Mouse (Mus musculus): Measurements from ENCODE around the gene Cpxm1. TPM values are rescaled to one million over a fixed set of nuclear protein-coding genes. Genes with fewer than 3 reads are reported as not detected.
"Not testable (repeated sequence)": the region's sequence is repeated elsewhere in the genome, so short reads cannot be mapped to it uniquely, and the experiment has no call there.

The Cpxm1 gene
- polyA plus RNA-seq, 1 experiment from 2014 or later: 36.1 TPM

- no peak for ATAC-seq
- WGBS: 88% methylated on average over 11 of the region's 11 CpGs
Observed at GRCm38 (mm10) chr2:130395696-130396095, 1.7 kb downstream of the Cpxm1 start.

DNA sequence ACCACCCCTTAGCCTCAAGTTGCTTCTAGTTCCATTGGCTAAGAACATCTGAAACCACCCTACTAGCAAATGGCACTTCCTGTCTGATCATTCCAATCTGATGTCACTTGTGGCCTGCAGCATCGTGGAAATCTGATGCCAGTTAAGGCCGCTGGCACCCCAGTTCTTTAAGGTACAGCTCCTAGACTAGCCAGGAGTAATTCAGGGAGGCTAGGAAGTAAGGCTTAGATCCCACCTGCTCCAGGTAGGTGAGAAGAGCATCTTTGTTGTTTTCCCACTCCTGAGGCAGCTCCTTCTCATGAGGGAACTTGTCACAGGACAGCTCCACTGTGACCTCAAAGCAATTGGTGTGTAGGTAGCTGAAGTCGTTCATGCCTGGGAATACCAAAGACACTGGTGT, 4.5 kb downstream of the Cpxm1 start:
- WGBS: 83% methylated on average over 3 of the region's 3 CpGs

More at GRCm38 (mm10) chr2:130395696-130396095, 1.7 kb downstream of the Cpxm1 start:
- Histone ChIP-seq H3K36me3 (no peaks in the 10 kb centered on the region), H3K9me3 (no peaks in the 10 kb centered on the region), H3K4me3 (replicated peaks) (no peak overlapping the region), H3K4me1 (replicated peaks) (peaks cover 13% of the 10 kb centered on the region; the same call in 1 of the 2 replicates), H3K9ac (no peak overlapping the region), H3K4me2 (replicated peaks) (no peak overlapping the region), H3K27me3 (replicated peaks) (0 out of 2 replicates have a peak, but pooled peaks cover 6% of the 10 kb centered on the region), H3K27ac (no peak overlapping the region)

GRCm38 (mm10) chr2:130390993-130391625, 6.3 kb downstream of the Cpxm1 start:
- H3K4me3 ChIP-seq (replicated peaks): no peak overlapping the region
- H3K9me3 ChIP-seq: no peaks in the 10 kb centered on the region
- H3K27ac ChIP-seq: no peak overlapping the region
- 71% methylated on average over 11 of the region's 11 CpGs for WGBS
- ATAC-seq: no peak
- no peaks in the 10 kb centered on the region for H3K27me3 ChIP-seq (replicated peaks)
- no peak overlapping the region for H3K4me2 ChIP-seq (replicated peaks)
- no peaks in the 10 kb centered on the region for H3K36me3 ChIP-seq
- no peaks in the 10 kb centered on the region for H3K4me1 ChIP-seq (replicated peaks)
- H3K9ac ChIP-seq: no peak overlapping the region

More for the DNA sequence above, 4.5 kb downstream of the Cpxm1 start:
- Histone ChIP-seq H3K27ac (no peak overlapping the region), H3K4me3 (replicated peaks) (no peak overlapping the region), H3K9ac (no peak overlapping the region), H3K9me3 (no peaks in the 10 kb centered on the region), H3K4me1 (replicated peaks) (peaks cover 11% of the 10 kb centered on the region; the same call in 1 of the 2 replicates), H3K36me3 (no peaks in the 10 kb centered on the region), H3K27me3 (replicated peaks) (no peaks in the 10 kb centered on the region), H3K4me2 (replicated peaks) (no peak overlapping the region)
- no peak for ATAC-seq

DNA sequence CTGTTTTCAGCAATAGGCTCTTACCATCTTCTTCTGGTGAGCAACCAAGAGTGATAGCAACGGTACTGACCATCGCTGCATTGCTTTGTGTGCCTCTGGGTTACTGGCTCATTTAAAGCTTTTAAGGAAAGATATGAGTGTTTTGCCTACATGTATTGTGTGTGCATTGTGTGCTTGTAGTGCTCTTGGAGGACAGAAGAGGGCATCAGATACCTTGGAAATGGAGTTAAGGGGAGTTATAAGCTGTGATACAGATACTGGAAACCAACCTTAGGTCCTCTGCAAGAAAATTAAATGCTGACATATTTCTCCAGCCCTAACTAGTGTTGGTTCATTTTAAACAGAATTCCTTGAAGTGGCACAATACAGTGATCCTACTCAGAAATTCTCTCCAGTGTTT, 8.6 kb downstream of the Cpxm1 start:
- 77% methylated on average over 2 of the region's 2 CpGs for WGBS
- no peak for ATAC-seq
- Histone ChIP-seq H3K4me1 (replicated peaks) (no peaks in the 10 kb centered on the region), H3K36me3 (no peaks in the 10 kb centered on the region), H3K4me3 (replicated peaks) (no peak overlapping the region), H3K9me3 (no peaks in the 10 kb centered on the region), H3K27ac (no peak overlapping the region), H3K9ac (no peak overlapping the region), H3K4me2 (replicated peaks) (no peak overlapping the region), H3K27me3 (replicated peaks) (no peaks in the 10 kb centered on the region)

DNA sequence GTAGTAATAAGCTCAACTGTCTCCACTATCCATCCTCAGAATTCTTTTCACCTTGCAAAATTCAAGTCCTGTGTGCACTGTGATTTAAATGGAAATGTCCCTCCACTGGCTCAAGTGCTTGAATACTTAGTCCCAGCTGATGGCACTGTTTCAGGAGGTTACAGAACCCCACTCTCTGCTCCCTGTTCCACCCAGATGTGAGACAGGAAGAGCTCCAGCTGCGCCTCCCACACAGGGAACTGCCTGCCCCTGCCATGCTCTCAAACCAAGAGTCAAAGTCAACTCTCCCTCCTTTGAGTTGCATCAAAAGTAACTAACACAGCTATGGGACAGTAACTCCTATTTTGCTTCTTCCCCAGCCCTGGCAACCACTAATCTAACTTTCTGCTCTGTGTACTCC, 11.2 kb downstream of the Cpxm1 start:
- WGBS: 34% methylated on average over 1 of the region's 1 CpGs
- H3K27ac ChIP-seq: no peak overlapping the region
- no peak overlapping the region for H3K4me2 ChIP-seq (replicated peaks)

DNA sequence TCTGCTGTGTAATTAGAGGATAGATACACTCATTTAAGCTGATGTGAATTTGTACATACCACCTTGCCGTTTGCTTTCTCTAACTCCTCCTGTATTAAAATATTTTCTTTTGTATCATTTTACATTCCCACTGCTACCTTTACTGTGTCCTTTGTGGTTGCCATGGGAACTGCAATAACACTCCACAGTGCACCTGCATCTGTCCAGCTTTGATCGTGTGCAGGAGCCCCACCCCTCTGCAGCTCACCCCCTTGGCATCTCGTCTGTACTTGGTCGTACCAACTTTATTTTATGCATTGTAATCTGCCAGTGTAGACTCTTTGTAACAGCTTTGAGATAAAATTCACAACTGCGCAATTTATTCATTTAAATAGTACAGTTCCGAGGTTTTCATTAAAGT, 13.5 kb downstream of the Cpxm1 start:
- H3K36me3 ChIP-seq: no peaks in the 10 kb centered on the region
- no peak for ATAC-seq
- H3K4me1 ChIP-seq (replicated peaks): no peaks in the 10 kb centered on the region
- no peak overlapping the region for H3K4me2 ChIP-seq (replicated peaks)
- no peak overlapping the region for H3K9ac ChIP-seq
- H3K27ac ChIP-seq: no peak overlapping the region
- WGBS: 70% methylated on average over 6 of the region's 6 CpGs
- no peak overlapping the region for H3K4me3 ChIP-seq (replicated peaks)
- H3K27me3 ChIP-seq (replicated peaks): no peaks in the 10 kb centered on the region
- no peaks in the 10 kb centered on the region for H3K9me3 ChIP-seq

More for the DNA sequence above, 11.2 kb downstream of the Cpxm1 start:
- no peaks in the 10 kb centered on the region for H3K27me3 ChIP-seq (replicated peaks)
- no peaks in the 10 kb centered on the region for H3K36me3 ChIP-seq
- no peak overlapping the region for H3K9ac ChIP-seq
- ATAC-seq: no peak
- H3K4me3 ChIP-seq (replicated peaks): no peak overlapping the region
- no peaks in the 10 kb centered on the region for H3K9me3 ChIP-seq
- H3K4me1 ChIP-seq (replicated peaks): no peaks in the 10 kb centered on the region

DNA sequence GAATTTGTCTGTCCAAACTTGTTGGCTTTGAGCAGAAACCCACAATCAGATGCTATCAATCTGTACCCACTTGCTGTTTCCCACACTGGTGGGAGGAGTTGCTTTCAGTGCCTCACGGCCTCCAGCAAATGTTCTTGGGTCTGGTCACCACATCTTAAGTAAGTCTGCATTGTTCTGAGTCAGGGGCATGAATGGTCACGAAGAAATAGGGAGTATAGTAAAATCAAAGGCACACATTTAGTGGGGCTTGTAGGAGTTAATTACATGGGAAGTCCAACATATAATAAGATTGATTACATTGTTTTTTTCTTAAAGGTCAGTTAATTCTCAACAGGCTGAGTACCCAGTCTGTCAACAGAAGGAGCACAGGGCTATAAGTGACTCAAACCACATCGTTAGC, 14.2 kb downstream of the Cpxm1 start:
- no peak for ATAC-seq
- 61% methylated on average over 3 of the region's 3 CpGs for WGBS
- no peaks in the 10 kb centered on the region for H3K9me3 ChIP-seq

GRCm38 (mm10) chr2:130374951-130375350, 22.4 kb downstream of the Cpxm1 start:
- Histone ChIP-seq H3K36me3 (no peaks in the 10 kb centered on the region), H3K4me3 (replicated peaks) (no peak overlapping the region), H3K9me3 (no peaks in the 10 kb centered on the region), H3K4me2 (replicated peaks) (no peak overlapping the region), H3K4me1 (replicated peaks) (no peaks in the 10 kb centered on the region), H3K9ac (no peak overlapping the region), H3K27me3 (replicated peaks) (no peaks in the 10 kb centered on the region), H3K27ac (no peak overlapping the region)
- no peak for ATAC-seq
- WGBS: 73% methylated on average over 4 of the region's 4 CpGs

More for the DNA sequence above, 14.2 kb downstream of the Cpxm1 start:
- no peaks in the 10 kb centered on the region for H3K27me3 ChIP-seq (replicated peaks)
- H3K4me2 ChIP-seq (replicated peaks): no peak overlapping the region
- H3K27ac ChIP-seq: no peak overlapping the region
- no peaks in the 10 kb centered on the region for H3K4me1 ChIP-seq (replicated peaks)
- no peaks in the 10 kb centered on the region for H3K36me3 ChIP-seq
- H3K4me3 ChIP-seq (replicated peaks): no peak overlapping the region
- no peak overlapping the region for H3K9ac ChIP-seq

GRCm38 (mm10) chr2:130373026-130373425, 24.3 kb downstream of the Cpxm1 start:
- not testable (repeated sequence) for H3K36me3 ChIP-seq; H3K4me2 ChIP-seq (replicated peaks); H3K27me3 ChIP-seq (replicated peaks); H3K27ac ChIP-seq; H3K4me1 ChIP-seq (replicated peaks); H3K9ac ChIP-seq; H3K4me3 ChIP-seq (replicated peaks); ATAC-seq; H3K9me3 ChIP-seq
- 43% methylated on average over 1 of the region's 1 CpGs for WGBS

- H3K27me3 ChIP-seq (replicated peaks): peaks cover 10% of the 10 kb centered on the region
- no peaks in the 10 kb centered on the region for H3K36me3 ChIP-seq
- 0 out of 2 replicates have a peak, but pooled peaks cover 4% of the 10 kb centered on the region for H3K4me1 ChIP-seq (replicated peaks)
- WGBS: 63% methylated on average over 4 of the region's 4 CpGs
- H3K9ac ChIP-seq: no peak overlapping the region
- no peaks in the 10 kb centered on the region for H3K9me3 ChIP-seq
- no peak overlapping the region for H3K4me3 ChIP-seq (replicated peaks)
- no peak for ATAC-seq
- H3K27ac ChIP-seq: no peak overlapping the region
- no peak overlapping the region for H3K4me2 ChIP-seq (replicated peaks)
Observed at GRCm38 (mm10) chr2:130367386-130367785, 30.0 kb downstream of the Cpxm1 start.

DNA sequence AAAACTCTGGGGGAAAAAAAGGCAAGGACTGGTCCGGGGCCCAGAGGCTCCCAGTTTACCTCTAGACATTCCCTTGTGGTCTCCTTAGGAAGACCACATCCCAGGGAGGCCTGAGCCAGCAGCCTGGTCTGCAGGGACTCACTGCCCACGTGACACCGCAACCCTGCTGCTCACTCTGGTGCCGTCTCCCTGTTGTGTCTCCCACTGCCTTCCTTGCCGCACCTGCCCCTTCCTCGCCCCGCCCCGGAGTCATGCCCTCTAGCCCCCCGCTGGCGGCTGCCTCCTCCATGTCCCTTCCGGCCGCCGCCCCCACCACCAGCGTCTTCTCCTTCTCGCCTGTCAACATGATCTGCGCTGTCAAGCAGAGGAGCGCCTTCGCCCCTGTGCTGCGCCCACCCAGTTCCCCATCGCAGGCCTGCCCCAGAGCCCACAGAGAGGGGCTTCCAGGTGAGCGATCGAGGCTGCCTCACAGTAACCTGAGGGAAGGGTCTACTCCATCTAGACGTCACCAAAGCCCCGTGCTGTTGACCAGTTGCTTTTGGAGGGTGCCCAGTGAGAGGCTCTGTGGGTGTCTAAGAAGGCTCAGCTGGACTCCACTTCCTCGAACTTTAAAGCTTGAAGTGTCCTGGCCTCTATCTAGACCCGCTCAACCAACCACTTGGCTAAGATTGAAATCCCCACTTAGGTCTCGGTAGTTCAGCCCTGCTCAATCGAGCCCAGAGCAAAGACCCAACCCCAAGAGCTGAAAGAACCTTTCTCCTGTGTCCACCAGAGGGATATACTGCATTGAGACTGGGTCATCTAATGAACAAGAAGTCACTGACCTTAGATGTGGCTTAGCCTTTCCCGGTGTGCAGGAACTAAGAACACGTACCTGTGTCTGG, 31.9 kb downstream of the Cpxm1 start:
- H3K9me3 ChIP-seq: no peaks in the 10 kb centered on the region
- no peak overlapping the region; the same call in 1 of the 2 replicates for H3K9ac ChIP-seq
- no peaks in the 10 kb centered on the region for H3K36me3 ChIP-seq
- H3K27me3 ChIP-seq (replicated peaks): peaks cover 27% of the 10 kb centered on the region
- peak overlapping the region; percentile 27 for H3K4me3 ChIP-seq (replicated peaks)
- ATAC-seq: no peak
- H3K4me2 ChIP-seq (replicated peaks): peak overlapping the region; percentile 59
- no peak overlapping the region for H3K27ac ChIP-seq
- WGBS: 18% methylated on average over 30 of the region's 30 CpGs
- 0 out of 2 replicates have a peak, but pooled peaks cover 4% of the 10 kb centered on the region for H3K4me1 ChIP-seq (replicated peaks)

DNA sequence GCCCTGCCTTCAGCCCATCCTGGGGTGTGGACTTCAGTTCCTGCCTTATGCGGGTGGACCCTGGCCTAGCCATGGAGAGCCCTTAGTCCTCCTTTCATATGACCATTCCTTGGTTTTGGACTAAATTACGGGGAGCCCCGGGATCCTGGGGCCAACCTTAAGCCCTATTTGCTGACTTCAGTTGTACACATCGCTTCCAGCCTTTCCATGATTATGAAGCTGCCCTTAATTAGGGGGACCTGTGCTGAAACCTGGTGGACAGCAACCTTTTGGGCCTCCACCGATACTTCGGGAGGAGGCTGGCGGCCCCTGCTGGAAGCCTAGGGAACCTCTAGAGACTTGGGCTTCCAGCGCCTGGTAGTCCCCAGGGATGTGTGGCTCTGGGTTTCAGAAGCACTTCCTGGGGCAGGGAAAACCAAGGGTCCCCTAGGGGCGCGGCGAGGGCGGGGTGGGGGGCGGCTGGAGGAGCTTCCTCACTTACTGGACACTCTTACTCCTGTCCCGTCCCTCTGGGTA, 34.8 kb downstream of the Cpxm1 start:
- H3K27ac ChIP-seq: no peak overlapping the region
- H3K9me3 ChIP-seq: no peaks in the 10 kb centered on the region
- H3K4me3 ChIP-seq (replicated peaks): no peak overlapping the region
- no peak for ATAC-seq
- 12% methylated on average over 14 of the region's 14 CpGs for WGBS
- peaks cover 36% of the 10 kb centered on the region for H3K27me3 ChIP-seq (replicated peaks)
- 0 out of 2 replicates have a peak, but pooled peaks cover 4% of the 10 kb centered on the region for H3K4me1 ChIP-seq (replicated peaks)
- H3K9ac ChIP-seq: no peak overlapping the region
- no peak overlapping the region for H3K4me2 ChIP-seq (replicated peaks)
- H3K36me3 ChIP-seq: no peaks in the 10 kb centered on the region

All from intestine, embryonic 15.5 days (tissue).